Mouse (Mus musculus) cerebral cortex, adult 2 months (tissue): ENCODE results near the gene Litaf.

Source experiments
- WGBS: fragments of 180-500 bp; shearing (Covaris S2); methylation state at CpG from one replicate; pipeline ENCODE4 v1.1.7; 2018; 5-methylcytosine and 5-hydroxymethylcytosine counted together

Gene Litaf

GRCm38 (mm10) chr16:11023618-11024017, 42.3 kb downstream of the Litaf start:
- WGBS, result 79% methylated on average over 5 of the region's 5 CpGs

- 78% methylated on average over 4 of the region's 4 CpGs for WGBS
Measured at GRCm38 (mm10) chr16:11022113-11022489, 43.9 kb downstream of the Litaf start.

- 62% methylated on average over 3 of the region's 3 CpGs for WGBS
Measured at GRCm38 (mm10) chr16:11021403-11022112, 44.4 kb downstream of the Litaf start.

- 75% methylated on average over 11 of the region's 11 CpGs for WGBS
Measured at GRCm38 (mm10) chr16:11017807-11018595, 48.0 kb downstream of the Litaf start.

GRCm38 (mm10) chr16:11016353-11016752, 49.6 kb downstream of the Litaf start:
- 55% methylated on average over 4 of the region's 4 CpGs for WGBS

- 87% methylated on average over 3 of the region's 3 CpGs for WGBS
Measured at GRCm38 (mm10) chr16:11014407-11014806, 51.5 kb downstream of the Litaf start.

- WGBS, result 86% methylated on average over 15 of the region's 19 CpGs
Measured at GRCm38 (mm10) chr16:11013464-11014147, 52.4 kb downstream of the Litaf start.

GRCm38 (mm10) chr16:11012571-11013463, 53.1 kb downstream of the Litaf start:
- 62% methylated on average over 11 of the region's 11 CpGs for whole genome bisulfite sequencing

- 90% methylated on average over 4 of the region's 4 CpGs for WGBS
Measured at GRCm38 (mm10) chr16:11011939-11012338, 54.0 kb downstream of the Litaf start.

GRCm38 (mm10) chr16:11011206-11011605, 54.8 kb downstream of the Litaf start:
- 88% methylated on average over 2 of the region's 2 CpGs for WGBS

GRCm38 (mm10) chr16:11010270-11010669, 55.7 kb downstream of the Litaf start:
- WGBS, result 93% methylated on average over 4 of the region's 4 CpGs

GRCm38 (mm10) chr16:11008162-11008991, 57.6 kb downstream of the Litaf start:
- WGBS, result 62% methylated on average over 15 of the region's 15 CpGs

GRCm38 (mm10) chr16:11006100-11006499, 59.9 kb downstream of the Litaf start:
- 73% methylated on average over 6 of the region's 6 CpGs for WGBS

- WGBS, result 93% methylated on average over 7 of the region's 7 CpGs
Measured at GRCm38 (mm10) chr16:11001703-11002659, 64.0 kb downstream of the Litaf start.

GRCm38 (mm10) chr16:10999809-11000208, 66.1 kb downstream of the Litaf start:
- whole genome bisulfite sequencing, result 88% methylated on average over 3 of the region's 3 CpGs

GRCm38 (mm10) chr16:10998224-10998623, 67.7 kb downstream of the Litaf start:
- 76% methylated on average over 9 of the region's 9 CpGs for WGBS

- 96% methylated on average over 4 of the region's 4 CpGs for WGBS
Measured at GRCm38 (mm10) chr16:10996576-10996975, 69.4 kb downstream of the Litaf start.

GRCm38 (mm10) chr16:10993032-10993744, 72.8 kb downstream of the Litaf start:
- WGBS, result 7% methylated on average over 35 of the region's 35 CpGs
